Mouse (Mus musculus) ES-E14 (cell line): ENCODE measurements around the gene Rpl34.

Experiments
- HCFC1 ChIP-seq: IDR thresholded peaks from 2 replicates; pipeline ENCODE4 v1.6.1; 2012; ENCODE audit warnings: low read length, inconsistent platforms, borderline replicate concordance; ENCODE audit not compliant: insufficient read depth
- MAFK ChIP-seq: IDR thresholded peaks from 2 replicates; pipeline ENCODE4 v1.6.1; 2014; ENCODE audit warnings: mild to moderate bottlenecking, low read depth, low read length, inconsistent platforms; ENCODE audit not compliant: insufficient read depth
- ZC3H11A ChIP-seq: IDR thresholded peaks from 2 replicates; pipeline ENCODE4 v1.6.1; 2012; ENCODE audit warnings: low read depth, mild to moderate bottlenecking, inconsistent platforms, low read length, borderline replicate concordance

GRCm38 (mm10) chr3:130684276-130685013 lies 45.8 kb downstream of the Rpl34 start:
- TF ChIP-seq MAFK (no peak), ZC3H11A (no peak), HCFC1 (no peak)
